In the genomic region with DNA sequence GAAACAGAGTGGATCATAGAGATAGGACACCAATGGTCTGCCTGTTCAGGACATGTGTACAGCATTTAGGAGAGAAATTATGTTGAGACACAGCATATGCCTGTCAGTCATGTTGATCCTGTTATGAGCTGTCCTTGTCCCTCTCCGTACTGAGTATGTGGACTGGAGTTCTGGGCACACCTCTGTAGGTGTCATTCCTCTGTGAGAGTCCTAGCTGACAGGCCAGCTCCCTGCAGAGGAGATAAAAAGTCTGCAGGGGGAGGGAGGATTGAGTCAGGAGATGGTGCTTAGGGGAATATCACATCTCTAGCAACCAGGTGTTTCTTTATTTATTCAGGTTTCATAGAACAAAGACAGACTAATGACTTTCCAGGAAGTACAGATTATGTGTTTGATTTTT, we compare ENCODE assay signal across 23 mouse cellular contexts.
"Had no signal": no experiment of that assay in that cellular context is flagged by ENCODE, and none has a peak within 500 bp of the region (broad histone marks: within the 10 kb centered on the region; RNA-seq: fewer than 3 reads in every experiment).

No protein-coding gene starts in this region.

- H3K27ac ChIP-seq: kidney, postnatal 0 days; limb, embryonic 10.5 days; limb, embryonic 13.5 days; liver, embryonic 12.5 days; liver, embryonic 15.5 days; lung, embryonic 15.5 days; midbrain, embryonic 10.5 days; midbrain, embryonic 13.5 days; neural tube, embryonic 13.5 days had no signal

- H3K36me3 ChIP-seq: limb, embryonic 10.5 days; limb, embryonic 13.5 days; liver, embryonic 12.5 days; liver, embryonic 15.5 days; lung, embryonic 15.5 days; midbrain, embryonic 10.5 days; midbrain, embryonic 13.5 days; neural tube, embryonic 13.5 days had no signal

- H3K27me3 ChIP-seq: limb, embryonic 13.5 days; liver, embryonic 12.5 days; liver, embryonic 15.5 days; lung, embryonic 15.5 days; megakaryocyte, embryonic 14.5 days; midbrain, embryonic 13.5 days; neural tube, embryonic 13.5 days had no signal

- H3K9ac ChIP-seq: limb, embryonic 13.5 days; liver, embryonic 12.5 days; liver, embryonic 15.5 days; lung, embryonic 15.5 days; midbrain, embryonic 13.5 days; neural tube, embryonic 13.5 days had no signal

- H3K4me1 ChIP-seq: limb, embryonic 10.5 days; limb, embryonic 13.5 days; liver, embryonic 12.5 days; liver, embryonic 15.5 days; lung, embryonic 15.5 days; megakaryocyte, embryonic 14.5 days; midbrain, embryonic 10.5 days; midbrain, embryonic 13.5 days; neural tube, embryonic 13.5 days had no signal

- DNase-seq: kidney, adult 2 months; kidney, postnatal 25 days; liver; lung, adult 18-20 months; lung, postnatal 10 days; lung, postnatal 36 days; retina, postnatal 1 day; thymus, adult 2 months; thymus, postnatal 14 days; thymus, postnatal 4 days had no signal

- H3K4me3 ChIP-seq: limb, embryonic 10.5 days; limb, embryonic 13.5 days; liver, embryonic 12.5 days; liver, embryonic 15.5 days; lung, embryonic 15.5 days; megakaryocyte, embryonic 14.5 days; midbrain, embryonic 10.5 days; midbrain, embryonic 13.5 days; myocyte; neural tube, embryonic 13.5 days had no signal

- H3K4me2 ChIP-seq: limb, embryonic 13.5 days; liver, embryonic 12.5 days; liver, embryonic 15.5 days; lung, embryonic 15.5 days; midbrain, embryonic 13.5 days; neural tube, embryonic 13.5 days had no signal

- ATAC-seq: inflammation-experienced regulatory T-cells, adult 6 months; liver, embryonic 12.5 days; midbrain, embryonic 13.5 days; midbrain, embryonic 16.5 days had no signal

- H3K9me3 ChIP-seq: limb, embryonic 10.5 days; limb, embryonic 13.5 days; liver, embryonic 12.5 days; liver, embryonic 15.5 days; lung, embryonic 15.5 days; megakaryocyte, embryonic 14.5 days; midbrain, embryonic 10.5 days; midbrain, embryonic 13.5 days; neural tube, embryonic 13.5 days had no signal
